Mouse (Mus musculus) bone marrow macrophage, adult 2 months (primary cell): ENCODE results near the gene Gm9970.

Experiments used
- CTCF ChIP-seq: IDR thresholded peaks from 2 replicates; pipeline ENCODE4 v1.5.1; 2012; ENCODE audit warnings: low read depth, mild to moderate bottlenecking, low read length, moderate library complexity
- POLR2A ChIP-seq: IDR thresholded peaks from 2 replicates; pipeline ENCODE4 v1.6.1; 2012; ENCODE audit warnings: mild to moderate bottlenecking, low read depth, low read length, borderline replicate concordance

DNA sequence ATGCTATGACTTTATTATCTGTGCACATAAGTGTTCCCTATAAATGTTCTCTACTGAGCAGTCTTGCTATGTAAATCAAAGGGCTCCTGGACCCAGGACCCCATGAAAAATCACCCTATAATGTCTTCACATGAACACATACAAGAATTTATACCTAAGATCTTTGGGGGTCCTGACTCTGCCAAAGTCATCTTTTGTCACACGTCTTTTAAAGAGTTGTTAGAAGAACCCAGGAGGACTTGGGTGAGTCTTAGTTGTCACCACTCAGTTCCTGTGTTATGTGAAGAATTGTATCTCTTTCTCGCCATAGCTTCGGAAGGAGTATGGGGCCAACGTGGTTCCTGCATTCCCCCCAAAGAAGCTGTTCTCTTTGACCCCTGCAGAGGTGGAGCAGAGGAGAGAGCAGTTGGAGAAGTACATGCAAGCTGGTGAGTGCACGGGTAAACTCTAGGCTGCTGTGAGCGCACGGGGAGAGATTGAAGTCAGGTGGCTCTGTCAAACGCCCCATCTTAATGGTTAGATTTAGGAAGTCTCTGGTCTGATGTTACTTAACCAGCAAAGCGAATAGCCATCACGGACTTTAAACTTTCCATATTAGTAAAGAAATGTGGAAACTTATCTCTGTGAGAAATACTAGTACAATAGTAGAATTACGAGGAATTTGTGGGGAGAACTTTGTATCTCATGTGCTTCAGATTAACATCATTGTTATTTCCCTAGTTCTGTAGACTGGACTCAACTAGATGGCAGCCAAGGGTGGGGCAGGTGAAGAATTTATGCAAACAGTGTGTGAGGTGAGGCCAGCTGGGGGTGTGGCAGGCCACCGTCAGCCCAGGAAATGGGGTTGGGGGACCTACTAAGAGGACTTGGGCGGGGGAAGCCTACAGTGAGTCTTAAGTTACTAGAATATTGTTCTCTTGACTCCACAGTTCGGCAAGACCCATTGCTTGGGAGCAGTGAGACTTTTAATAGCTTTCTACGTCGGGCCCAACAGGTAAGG is 46.2 kb downstream of the Gm9970 start:
- TF ChIP-seq POLR2A (no peak), CTCF (no peak)
